Mouse (Mus musculus) limb, embryonic 13.5 days (tissue): Measurements from ENCODE around the gene Riiad1. TPM values are rescaled to one million over a fixed set of nuclear protein-coding genes. Genes with fewer than 3 reads are reported as not detected.

Experiments
- ATAC-seq: fragments of 200-750 bp; cut with Nextera tagmentation; 2 replicates; pipeline ENCODE4 v1.8.0; 2017; ENCODE audit warnings: low read depth, moderate number of reproducible peaks, moderate TSS enrichment; ENCODE audit not compliant: low FRiP score
- H3K27ac ChIP-seq: fragments of 300-500 bp; sonication (generic); 2 replicates; pipeline ENCODE4 v1.5.1; 2015; ENCODE audit warnings: inconsistent platforms, mild to moderate bottlenecking, moderate library complexity
- H3K27me3 ChIP-seq: fragments of 300-500 bp; sonication (generic); 2 replicates; pipeline ENCODE4 v1.6.1; 2015; ENCODE audit warnings: mild to moderate bottlenecking, inconsistent platforms
- H3K36me3 ChIP-seq: fragments of 300-500 bp; sonication (generic); 2 replicates; pipeline ENCODE4 v1.6.1; 2015; ENCODE audit warnings: inconsistent platforms, mild to moderate bottlenecking, moderate library complexity
- H3K4me1 ChIP-seq: fragments of 300-500 bp; sonication (generic); 2 replicates; pipeline ENCODE4 v1.6.1; 2015; ENCODE audit warnings: inconsistent platforms
- H3K4me2 ChIP-seq: fragments of 300-500 bp; sonication (generic); replicated peaks from 2 replicates; pipeline ENCODE4 v1.6.1; 2015; ENCODE audit warnings: inconsistent platforms, mild to moderate bottlenecking, moderate library complexity
- H3K4me3 ChIP-seq: fragments of 300-500 bp; sonication (generic); 2 replicates; pipeline ENCODE4 v1.5.1; 2015; ENCODE audit warnings: moderate library complexity, mild to moderate bottlenecking, inconsistent platforms
- H3K9ac ChIP-seq: fragments of 300-500 bp; sonication (generic); 2 replicates; pipeline ENCODE4 v1.6.1; 2015; ENCODE audit warnings: mild to moderate bottlenecking, inconsistent platforms
- H3K9me3 ChIP-seq: fragments of 300-500 bp; sonication (generic); 2 replicates; pipeline ENCODE4 v1.6.1; 2016; ENCODE audit warnings: inconsistent platforms
- WGBS: fragments of 180-500 bp; shearing (Covaris S2); methylation state at CpG from one replicate; pipeline ENCODE4 v1.1.7; 2015; 5-methylcytosine and 5-hydroxymethylcytosine counted together
- polyA plus RNA-seq: library from polyadenylated mRNA; unstranded; fragments of >200 nt; fragmentation: Nextera tagmentation; extraction: Ambion mirVana; gene quantifications from 2 replicates; pipeline ENCODE4 v1.2.1, GENCODE M21; 2015

Gene Riiad1
- polyA plus RNA-seq, result 1.8 and 2.0 TPM in 2 replicates

- Histone ChIP-seq H3K4me3 (peak within 1 kb of the TSS; percentile 23), H3K4me1 (peaks cover 10% of the 10 kb centered on the region), H3K27ac (no peak within 1 kb of the TSS), H3K27me3 (peaks cover 42% of the 10 kb centered on the region), H3K9ac (no peak within 1 kb of the TSS), H3K4me2 (peak within 1 kb of the TSS; percentile 53), H3K9me3 (no peaks in the 10 kb centered on the region), H3K36me3 (no peaks in the 10 kb centered on the region)
- no peak for ATAC-seq
- 8% methylated on average over 16 of the region's 16 CpGs for WGBS
Measured at GRCm38 (mm10) chr3:94480291-94480884, at the start of gene Riiad1. Gene Riiad1, minus strand, starts transcription at chr3:94480341.

- Histone ChIP-seq H3K4me2 (no peak overlapping the region), H3K36me3 (peaks cover 52% of the 10 kb centered on the region), H3K4me3 (no peak overlapping the region), H3K4me1 (no peaks in the 10 kb centered on the region), H3K9ac (no peak overlapping the region), H3K27me3 (no peaks in the 10 kb centered on the region), H3K9me3 (no peaks in the 10 kb centered on the region), H3K27ac (no peak overlapping the region)
- 60% methylated on average over 2 of the region's 2 CpGs for WGBS
- ATAC-seq, result no peak
Measured at GRCm38 (mm10) chr3:94526731-94527130, 46.6 kb upstream of the Riiad1 start.

DNA sequence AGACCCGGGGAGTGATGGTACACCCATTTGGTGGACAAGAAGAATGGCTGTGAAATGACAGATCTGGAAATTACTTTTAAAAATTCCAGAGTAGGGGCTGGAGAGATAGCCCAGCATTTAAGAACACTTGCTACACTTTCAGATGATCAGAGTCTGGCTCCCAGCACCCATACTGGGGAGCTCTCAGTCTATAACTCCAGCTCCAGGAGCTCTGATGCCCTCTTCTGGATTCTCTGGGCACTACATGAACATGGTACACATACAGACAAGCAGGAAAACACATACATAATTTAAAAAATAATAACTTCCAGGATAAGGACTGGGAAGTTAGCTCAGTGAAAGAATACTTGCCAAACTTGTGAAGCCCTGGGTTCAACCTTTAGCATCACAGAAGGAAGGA, 26.5 kb upstream of the Riiad1 start:
- no peak for ATAC-seq
- H3K36me3 ChIP-seq, result peaks cover 56% of the 10 kb centered on the region
- no peaks in the 10 kb centered on the region for H3K27me3 ChIP-seq
- H3K9me3 ChIP-seq, result no peaks in the 10 kb centered on the region
- no peak overlapping the region for H3K9ac ChIP-seq
- H3K4me1 ChIP-seq, result no peaks in the 10 kb centered on the region
- WGBS, result 98% methylated on average over 1 of the region's 1 CpGs
- H3K27ac ChIP-seq, result no peak overlapping the region
- no peak overlapping the region for H3K4me3 ChIP-seq
- no peak overlapping the region for H3K4me2 ChIP-seq

- Histone ChIP-seq H3K4me3 (no peak overlapping the region), H3K27me3 (no peaks in the 10 kb centered on the region), H3K9me3 (no peaks in the 10 kb centered on the region), H3K4me1 (no peaks in the 10 kb centered on the region), H3K27ac (no peak overlapping the region), H3K36me3 (peaks cover 59% of the 10 kb centered on the region), H3K4me2 (no peak overlapping the region), H3K9ac (no peak overlapping the region)
- 73% methylated on average over 3 of the region's 3 CpGs for WGBS
- no peak for ATAC-seq
Measured at GRCm38 (mm10) chr3:94502243-94502642, 22.1 kb upstream of the Riiad1 start.

DNA sequence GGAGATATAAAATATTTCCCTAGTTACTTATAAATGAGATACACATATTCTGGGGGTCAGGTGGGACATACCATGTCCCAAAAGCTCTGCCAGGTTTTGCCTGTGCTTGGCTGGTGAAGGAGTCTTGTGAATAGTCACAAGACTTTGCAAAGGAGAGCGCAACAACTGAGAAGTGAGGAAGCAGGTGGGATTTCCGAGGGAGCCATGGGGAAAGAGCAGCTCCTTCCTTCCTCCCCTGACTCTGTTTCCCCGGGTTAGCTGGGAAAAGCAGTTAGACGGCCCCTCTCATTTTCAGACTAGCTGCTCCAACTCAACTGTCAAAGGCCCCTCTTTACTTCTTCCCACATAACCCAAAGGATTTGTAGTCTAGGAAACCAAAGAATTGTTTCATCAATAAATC, 17.0 kb upstream of the Riiad1 start:
- Histone ChIP-seq H3K9ac (no peak overlapping the region), H3K9me3 (no peaks in the 10 kb centered on the region), H3K4me1 (no peaks in the 10 kb centered on the region), H3K36me3 (peaks cover 72% of the 10 kb centered on the region), H3K4me2 (no peak overlapping the region), H3K27ac (no peak overlapping the region), H3K27me3 (no peaks in the 10 kb centered on the region), H3K4me3 (no peak overlapping the region)
- WGBS, result 86% methylated on average over 4 of the region's 4 CpGs
- no peak for ATAC-seq

DNA sequence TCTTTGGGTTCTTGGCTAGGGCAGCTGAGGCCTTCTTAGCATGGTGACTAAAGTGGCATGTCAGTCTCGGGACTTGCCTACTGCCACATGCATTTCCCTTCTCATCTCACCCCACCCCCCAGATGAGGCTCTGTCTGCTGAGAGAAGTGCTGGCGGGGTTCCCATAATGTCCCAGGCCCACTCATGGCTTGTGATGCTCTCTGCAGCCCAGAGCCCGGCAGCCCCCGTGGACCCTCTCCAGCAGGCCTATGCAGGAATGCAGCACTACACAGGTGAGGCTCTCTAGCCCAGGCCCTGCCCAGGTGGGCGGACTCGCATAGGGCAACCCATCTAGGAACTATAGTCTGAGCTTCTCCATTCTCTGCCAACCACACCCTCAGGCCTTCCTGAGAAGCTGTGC, 7.4 kb upstream of the Riiad1 start:
- Histone ChIP-seq H3K4me2 (no peak overlapping the region), H3K4me3 (no peak overlapping the region), H3K27ac (no peak overlapping the region), H3K27me3 (no peaks in the 10 kb centered on the region; the same call in 1 of the 2 replicates), H3K9me3 (no peaks in the 10 kb centered on the region), H3K9ac (no peak overlapping the region), H3K36me3 (peaks cover 7% of the 10 kb centered on the region; the same call in 1 of the 2 replicates), H3K4me1 (peaks cover 6% of the 10 kb centered on the region)
- 76% methylated on average over 6 of the region's 6 CpGs for WGBS
- no peak for ATAC-seq

- H3K4me3 ChIP-seq, result no peak overlapping the region
- no peak overlapping the region for H3K27ac ChIP-seq
- no peak for ATAC-seq
- H3K36me3 ChIP-seq, result peaks cover 6% of the 10 kb centered on the region; the same call in 1 of the 2 replicates
- no peaks in the 10 kb centered on the region for H3K9me3 ChIP-seq
- no peak overlapping the region for H3K4me2 ChIP-seq
- peaks cover 6% of the 10 kb centered on the region for H3K4me1 ChIP-seq
- WGBS, result 60% methylated on average over 7 of the region's 7 CpGs
- peaks cover 10% of the 10 kb centered on the region for H3K27me3 ChIP-seq
- H3K9ac ChIP-seq, result no peak overlapping the region
Measured at GRCm38 (mm10) chr3:94485922-94486321, 5.8 kb upstream of the Riiad1 start.

DNA sequence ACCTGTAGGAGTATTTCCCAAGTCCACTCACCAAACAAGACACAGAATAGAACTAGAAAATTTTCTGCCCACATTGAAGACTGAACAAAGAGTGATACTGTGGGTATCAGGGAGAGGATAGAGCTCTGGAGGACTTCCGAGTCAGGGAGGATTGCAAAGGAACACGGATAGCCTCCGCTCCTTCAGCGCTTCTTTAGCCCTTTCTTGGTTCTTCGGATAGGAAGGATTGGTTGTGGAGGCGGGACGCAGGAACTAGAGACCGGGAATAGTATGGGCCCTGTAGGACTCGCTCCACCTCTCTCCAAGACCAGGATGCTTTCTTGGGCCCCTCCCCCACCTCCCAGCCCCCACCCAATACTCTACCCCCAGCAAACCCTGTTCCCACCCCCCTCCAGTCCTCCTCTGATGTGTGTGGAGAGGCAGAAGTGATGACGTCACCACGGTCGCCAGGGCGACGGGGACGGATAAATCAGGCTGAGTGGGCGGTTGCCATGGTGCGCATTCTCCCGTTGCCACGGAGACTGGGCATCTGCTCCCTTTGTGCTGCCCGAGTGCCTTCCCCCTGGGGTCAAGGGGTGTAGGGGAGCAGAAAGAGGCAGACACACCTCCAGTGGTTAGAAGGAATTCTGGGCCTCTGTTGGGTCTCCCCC, 3.8 kb upstream of the Riiad1 start:
- Histone ChIP-seq H3K4me3 (no peak overlapping the region), H3K4me1 (peaks cover 6% of the 10 kb centered on the region), H3K27ac (no peak overlapping the region), H3K36me3 (no peaks in the 10 kb centered on the region), H3K9ac (no peak overlapping the region), H3K4me2 (no peak overlapping the region), H3K9me3 (no peaks in the 10 kb centered on the region), H3K27me3 (peaks cover 30% of the 10 kb centered on the region)
- no peak for ATAC-seq
- 24% methylated on average over 20 of the region's 20 CpGs for WGBS

DNA sequence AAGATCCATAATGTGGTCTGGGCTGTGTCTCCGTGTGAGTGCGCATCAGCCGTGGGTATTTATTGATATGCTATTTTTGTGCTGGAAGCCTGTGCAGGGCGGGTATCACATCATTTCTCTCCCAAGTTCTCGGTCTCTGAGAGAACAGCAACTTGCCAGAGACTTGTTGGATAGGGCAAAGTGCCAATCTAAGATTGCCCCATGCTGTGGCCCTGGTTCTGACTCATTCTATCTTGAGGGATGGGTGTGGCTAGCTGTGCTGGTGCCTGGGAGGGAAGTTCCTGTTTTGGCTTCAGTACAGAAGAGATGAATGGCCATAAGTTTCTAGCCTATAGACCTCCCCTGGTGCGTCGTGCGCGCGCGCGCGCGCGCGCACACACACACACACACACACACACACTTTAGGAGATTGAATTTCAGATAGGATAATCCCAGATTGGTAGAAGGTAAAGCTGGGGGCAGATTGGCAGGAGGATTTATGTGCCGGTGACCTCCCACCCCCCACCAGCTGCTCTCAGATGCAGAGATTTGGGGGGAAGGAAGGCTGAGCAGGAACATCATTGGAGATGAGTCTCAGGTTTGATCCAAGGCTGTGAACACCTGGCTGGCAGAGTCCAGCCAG, 2.7 kb upstream of the Riiad1 start:
- ATAC-seq, result no peak
- WGBS, result 91% methylated on average over 17 of the region's 17 CpGs
- H3K4me3 ChIP-seq, result no peak overlapping the region
- no peak overlapping the region for H3K27ac ChIP-seq
- H3K9ac ChIP-seq, result no peak overlapping the region
- H3K9me3 ChIP-seq, result no peaks in the 10 kb centered on the region
- H3K36me3 ChIP-seq, result no peaks in the 10 kb centered on the region
- peaks cover 41% of the 10 kb centered on the region for H3K27me3 ChIP-seq
- H3K4me2 ChIP-seq, result no peak overlapping the region
- H3K4me1 ChIP-seq, result peaks cover 6% of the 10 kb centered on the region

DNA sequence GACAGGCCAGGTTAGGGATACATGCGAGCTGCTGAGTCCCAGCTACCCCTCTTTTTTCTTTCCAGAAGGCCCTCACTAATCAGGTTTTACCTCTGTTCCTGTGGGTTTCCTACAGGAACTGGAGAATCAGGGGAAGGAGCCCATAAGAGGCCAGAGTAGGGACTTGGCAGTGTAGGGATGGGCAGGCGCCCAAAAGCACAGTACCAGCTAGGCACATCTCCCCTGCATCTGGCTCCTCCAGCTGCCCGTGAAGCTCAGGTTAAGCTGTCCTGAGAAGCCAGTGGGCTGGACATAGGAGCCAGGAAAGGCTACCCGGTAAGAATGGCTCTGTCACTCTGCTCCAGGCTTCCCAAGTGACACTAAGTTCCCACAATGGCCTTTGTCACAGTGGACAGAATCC, 1.3 kb upstream of the Riiad1 start:
- no peak overlapping the region for H3K4me3 ChIP-seq
- H3K4me2 ChIP-seq, result no peak overlapping the region
- 61% methylated on average over 4 of the region's 4 CpGs for WGBS
- H3K9ac ChIP-seq, result no peak overlapping the region
- no peaks in the 10 kb centered on the region for H3K36me3 ChIP-seq
- H3K27me3 ChIP-seq, result peaks cover 42% of the 10 kb centered on the region
- no peak overlapping the region for H3K27ac ChIP-seq
- ATAC-seq, result no peak
- H3K4me1 ChIP-seq, result peaks cover 10% of the 10 kb centered on the region
- H3K9me3 ChIP-seq, result no peaks in the 10 kb centered on the region

- WGBS, result 6% methylated on average over 11 of the region's 11 CpGs
- H3K4me1 ChIP-seq, result peaks cover 10% of the 10 kb centered on the region
Measured at GRCm38 (mm10) chr3:94479564-94479963, 577 bp downstream of the Riiad1 start.

GRCm38 (mm10) chr3:94478591-94479169, 1.5 kb downstream of the Riiad1 start:
- Histone ChIP-seq H3K4me3 (no peak overlapping the region), H3K27ac (no peak overlapping the region), H3K9ac (no peak overlapping the region), H3K36me3 (no peaks in the 10 kb centered on the region), H3K9me3 (no peaks in the 10 kb centered on the region), H3K4me2 (no peak overlapping the region), H3K4me1 (0 out of 2 replicates have a peak, but pooled peaks cover 4% of the 10 kb centered on the region), H3K27me3 (peaks cover 42% of the 10 kb centered on the region)
- ATAC-seq, result 0 out of 2 replicates have a peak, but pooled peaks have one; percentile 2
- WGBS, result 12% methylated on average over 9 of the region's 9 CpGs

More at GRCm38 (mm10) chr3:94479564-94479963, 577 bp downstream of the Riiad1 start:
- peaks cover 42% of the 10 kb centered on the region for H3K27me3 ChIP-seq
- peak overlapping the region; percentile 23 for H3K4me3 ChIP-seq
- H3K9ac ChIP-seq, result no peak overlapping the region
- H3K4me2 ChIP-seq, result peak overlapping the region; percentile 53
- no peaks in the 10 kb centered on the region for H3K9me3 ChIP-seq
- ATAC-seq, result no peak
- no peak overlapping the region for H3K27ac ChIP-seq
- no peaks in the 10 kb centered on the region for H3K36me3 ChIP-seq
